Mouse (Mus musculus) brain, embryonic 14.5 days (tissue): ENCODE measurements around the gene BC051665.

Experiments used
- CTCF ChIP-seq: fragments of 200-500 bp; IDR thresholded peaks from 2 replicates; pipeline ENCODE4 v1.5.1; 2012; ENCODE audit warnings: inconsistent platforms, mild to moderate bottlenecking, moderate library complexity, borderline replicate concordance; ENCODE audit not compliant: insufficient read depth, insufficient read length; ENCODE audit errors: extremely low read depth
- POLR2A ChIP-seq: fragments of 200-500 bp; IDR thresholded peaks from 2 replicates; pipeline ENCODE4 v1.6.1; 2012; ENCODE audit warnings: mild to moderate bottlenecking, inconsistent platforms, borderline replicate concordance; ENCODE audit not compliant: poor library complexity, insufficient read depth, insufficient read length, severe bottlenecking; ENCODE audit errors: extremely low read depth

DNA sequence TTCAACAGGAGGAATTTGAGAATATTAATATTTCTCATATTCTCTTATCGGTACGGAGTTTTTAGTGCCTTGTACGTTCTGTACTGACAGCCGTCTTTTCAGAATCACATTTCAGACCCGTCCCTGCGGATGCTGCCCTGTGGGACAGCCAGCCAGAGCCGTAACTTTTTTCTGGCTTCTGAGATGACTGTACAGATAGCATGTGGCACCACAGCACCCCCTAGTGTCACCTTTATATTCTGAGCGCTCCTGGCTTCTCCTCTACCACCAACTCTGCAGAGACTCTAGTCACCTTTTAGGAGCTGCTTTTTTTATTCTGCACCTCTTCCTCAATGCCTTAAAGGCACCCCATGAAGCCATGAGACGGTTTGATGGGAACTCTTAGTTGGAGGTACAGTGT is 47.7 kb downstream of the BC051665 start:
- TF ChIP-seq CTCF: peak; percentile 80
- no peak for TF ChIP-seq POLR2A
